Mouse (Mus musculus) limb, embryonic 14.5 days (tissue): ENCODE data around the gene Dbndd2. TPM values are rescaled to one million over a fixed set of nuclear protein-coding genes. Genes with fewer than 3 reads are reported as not detected.
A peak's percentile ranks its signal among the peaks of the same experiment; 100 is the strongest.

Experiments used
- ATAC-seq: fragments of 200-750 bp; cut with Nextera tagmentation; 2 replicates; pipeline ENCODE4 v1.8.0; 2017; ENCODE audit warnings: low read depth, moderate number of reproducible peaks, moderate TSS enrichment; ENCODE audit not compliant: low FRiP score
- DNase-seq: peaks from one replicate; pipeline ENCODE4 v3.0.0-alpha.2; 2015; ENCODE audit warnings: low spot score
- H3K27ac ChIP-seq: fragments of 300-500 bp; sonication (generic); replicated peaks from 2 replicates; pipeline ENCODE4 v1.5.1; 2014; ENCODE audit warnings: low read depth, mild to moderate bottlenecking, low read length, moderate library complexity, mixed read lengths
- H3K27me3 ChIP-seq: fragments of 300-500 bp; sonication (generic); 2 replicates; pipeline ENCODE4 v1.6.1; 2014; ENCODE audit warnings: low read length, mixed read lengths; ENCODE audit not compliant: control insufficient read depth, insufficient read depth
- H3K36me3 ChIP-seq: fragments of 300-500 bp; sonication (generic); 2 replicates; pipeline ENCODE4 v1.6.1; 2014; ENCODE audit warnings: mild to moderate bottlenecking, low read length, moderate library complexity, mixed read lengths; ENCODE audit not compliant: control insufficient read depth, insufficient read depth
- H3K4me1 ChIP-seq: fragments of 300-500 bp; sonication (generic); 2 replicates; pipeline ENCODE4 v1.6.1; 2014; ENCODE audit warnings: antibody characterized with exemption, low read length, mixed read lengths; ENCODE audit not compliant: control insufficient read depth, insufficient read depth
- H3K4me2 ChIP-seq: fragments of 300-500 bp; sonication (generic); replicated peaks from 2 replicates; pipeline ENCODE4 v1.6.1; 2014; ENCODE audit warnings: low read depth, mild to moderate bottlenecking, low read length, moderate library complexity; ENCODE audit not compliant: severe bottlenecking
- H3K4me3 ChIP-seq: fragments of 300-500 bp; sonication (generic); replicated peaks from 2 replicates; pipeline ENCODE4 v1.5.1; 2014; ENCODE audit warnings: low read length
- H3K9ac ChIP-seq: fragments of 300-500 bp; sonication (generic); 2 replicates; pipeline ENCODE4 v1.6.1; 2014; ENCODE audit warnings: mild to moderate bottlenecking, low read depth, low read length, moderate library complexity; ENCODE audit not compliant: severe bottlenecking
- H3K9me3 ChIP-seq: fragments of 300-500 bp; sonication (generic); 2 replicates; pipeline ENCODE4 v1.6.1; 2016; ENCODE audit warnings: low read length; ENCODE audit not compliant: control insufficient read depth
- POLR2A ChIP-seq: fragments of 200-500 bp; IDR thresholded peaks from 2 replicates; pipeline ENCODE4 v1.8.0; 2012; ENCODE audit warnings: inconsistent platforms, mild to moderate bottlenecking, moderate library complexity, borderline replicate concordance; ENCODE audit not compliant: insufficient read depth, insufficient read length; ENCODE audit errors: extremely low read depth
- WGBS: fragments of 180-500 bp; shearing (Covaris S2); extraction: QIAGEN DNeasy Blood & Tissue Kit; methylation state at CpG from one replicate; pipeline ENCODE4 v1.1.7; 2014; 5-methylcytosine and 5-hydroxymethylcytosine counted together
- polyA plus RNA-seq, 2 experiments: library from polyadenylated mRNA; depleted of rRNA in 1 of 2; stranded (reverse) in 1 of 2; unstranded in 1 of 2; fragments of >200 nt; fragmentation: Nextera tagmentation in 1 of 2; extraction: Ambion mirVana in 1 of 2; gene quantifications; 2 replicates each; pipeline versions ENCODE4 v1.2.1 to v1.2.3; 2012 to 2014

Dbndd2 gene
- polyA plus RNA-seq, 2 experiments = 4.4 to 7.7 TPM

DNA sequence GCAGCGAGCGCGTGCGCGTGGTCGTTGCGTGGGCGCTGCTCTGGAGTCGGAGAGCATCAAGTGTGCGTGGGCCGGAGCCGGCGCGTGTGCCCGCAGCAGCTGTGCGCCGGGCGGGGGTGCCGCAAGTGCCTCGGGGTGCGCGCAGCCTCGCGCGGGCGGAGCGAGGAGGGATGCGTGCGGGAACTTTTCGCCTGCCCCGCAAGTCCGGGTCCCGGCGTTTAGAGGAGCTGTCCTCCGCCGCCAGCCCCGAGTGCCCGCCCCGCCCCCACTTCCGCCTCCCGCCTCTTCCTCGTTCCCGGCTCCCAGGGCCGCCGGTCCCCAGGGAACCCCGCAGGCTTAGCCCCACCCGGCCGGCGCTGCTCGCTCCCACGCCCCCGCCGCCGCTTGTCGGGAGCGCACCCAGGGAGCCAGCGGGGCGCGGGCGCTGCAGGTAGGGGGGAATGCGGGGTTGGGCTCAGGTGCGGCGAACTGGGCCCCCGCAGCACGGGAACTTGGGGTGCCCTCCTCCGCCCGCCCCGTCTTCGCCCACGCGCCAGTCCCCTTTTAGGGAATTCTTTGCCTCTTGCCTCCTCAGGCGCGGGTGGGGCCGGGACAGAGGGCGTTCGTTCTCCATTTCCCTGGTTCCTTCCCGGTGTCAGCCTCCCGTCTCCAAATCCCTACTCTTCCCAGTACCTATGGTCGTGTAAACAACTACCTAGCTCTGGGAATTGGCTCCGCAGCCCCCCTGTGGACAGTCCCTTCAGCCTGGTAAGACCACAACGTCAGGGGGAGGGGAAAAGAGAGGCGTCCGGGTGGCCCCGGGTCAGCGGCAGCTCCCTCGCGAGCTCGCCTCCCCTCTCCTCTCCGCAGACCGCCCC lies 580 bp downstream of the Dbndd2 start:
- peak overlapping the region; percentile 71 for H3K4me3 ChIP-seq
- 0% methylated on average over 41 of the region's 90 CpGs for WGBS
- no peaks in the 10 kb centered on the region for H3K36me3 ChIP-seq
- H3K4me1 ChIP-seq = 0 out of 2 replicates have a peak, but pooled peaks cover 5% of the 10 kb centered on the region
- H3K9me3 ChIP-seq = no peaks in the 10 kb centered on the region
- H3K27ac ChIP-seq = no peak overlapping the region
- H3K27me3 ChIP-seq = peaks cover 26% of the 10 kb centered on the region
- H3K4me2 ChIP-seq = peak overlapping the region; percentile 100
- peak; percentile 19; the same call in 1 of the 2 replicates for ATAC-seq
- H3K9ac ChIP-seq = peak overlapping the region; percentile 66
- DNase-seq = no peak
- no peak for TF ChIP-seq POLR2A

- Histone ChIP-seq H3K36me3 (no peaks in the 10 kb centered on the region), H3K4me1 (0 out of 2 replicates have a peak, but pooled peaks cover 5% of the 10 kb centered on the region), H3K4me3 (peak overlapping the region; percentile 71), H3K27me3 (peaks cover 26% of the 10 kb centered on the region), H3K9ac (peak overlapping the region; percentile 66), H3K9me3 (no peaks in the 10 kb centered on the region), H3K4me2 (peak overlapping the region; percentile 100), H3K27ac (no peak overlapping the region)
- no peak for TF ChIP-seq POLR2A
- no peak; the same call in 1 of the 2 replicates for ATAC-seq
- WGBS = 9% methylated on average over 10 of the region's 11 CpGs
- no peak for DNase-seq
Observed at GRCm38 (mm10) chr2:164487115-164487527, 1.2 kb downstream of the Dbndd2 start.

DNA sequence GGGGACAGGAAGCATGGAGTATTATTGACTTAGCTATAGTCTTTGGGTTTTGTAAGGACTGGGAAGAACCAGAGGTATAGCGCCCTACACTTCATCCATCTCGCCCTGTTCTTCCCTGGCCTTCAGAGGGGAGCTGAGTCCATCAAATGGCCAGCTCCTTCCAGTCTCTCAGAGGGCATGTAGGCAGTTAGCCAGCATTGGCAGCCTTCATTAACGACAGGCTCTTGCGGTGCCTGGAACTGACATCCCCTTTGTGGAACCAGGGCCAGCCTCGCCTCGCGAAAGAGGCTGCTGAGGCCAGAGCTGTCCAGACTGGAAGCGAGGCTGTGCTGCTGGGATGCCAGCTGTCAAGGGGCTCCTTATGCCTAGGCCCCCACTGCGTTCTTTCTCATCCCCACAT lies 1.9 kb downstream of the Dbndd2 start:
- ATAC-seq = no peak
- Histone ChIP-seq H3K9me3 (no peaks in the 10 kb centered on the region), H3K4me2 (no peak overlapping the region), H3K4me1 (0 out of 2 replicates have a peak, but pooled peaks cover 5% of the 10 kb centered on the region), H3K9ac (no peak overlapping the region), H3K27me3 (peaks cover 26% of the 10 kb centered on the region), H3K36me3 (no peaks in the 10 kb centered on the region), H3K27ac (no peak overlapping the region), H3K4me3 (no peak overlapping the region)
- no peak for TF ChIP-seq POLR2A
- DNase-seq = no peak
- 61% methylated on average over 9 of the region's 9 CpGs for WGBS

DNA sequence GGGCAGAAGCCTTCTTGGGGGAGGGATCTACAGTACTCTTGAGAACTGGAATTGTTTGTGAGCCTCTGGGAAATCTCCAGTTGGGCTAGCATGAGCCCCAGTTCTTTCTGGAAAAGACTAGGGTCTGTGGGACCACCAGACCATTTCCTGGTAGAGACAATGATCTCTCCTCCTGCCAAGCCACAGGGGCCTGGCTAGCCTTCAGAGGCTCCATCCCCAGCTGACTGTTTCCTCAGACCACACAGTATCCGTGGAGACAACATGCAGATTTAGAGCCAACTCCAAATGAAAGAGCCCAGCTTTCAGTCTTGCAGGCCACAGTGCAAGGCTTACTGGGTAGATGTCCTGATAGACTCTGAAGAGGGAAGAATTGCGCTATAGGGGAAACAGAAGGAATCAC lies 8.2 kb downstream of the Dbndd2 start:
- Histone ChIP-seq H3K4me1 (peaks cover 13% of the 10 kb centered on the region), H3K9ac (no peak overlapping the region), H3K36me3 (no peaks in the 10 kb centered on the region), H3K27ac (no peak overlapping the region), H3K27me3 (no peaks in the 10 kb centered on the region), H3K4me2 (no peak overlapping the region), H3K9me3 (no peaks in the 10 kb centered on the region), H3K4me3 (no peak overlapping the region)
- no peak for TF ChIP-seq POLR2A
- WGBS = 52% methylated on average over 2 of the region's 2 CpGs
- no peak for ATAC-seq
- DNase-seq = no peak

DNA sequence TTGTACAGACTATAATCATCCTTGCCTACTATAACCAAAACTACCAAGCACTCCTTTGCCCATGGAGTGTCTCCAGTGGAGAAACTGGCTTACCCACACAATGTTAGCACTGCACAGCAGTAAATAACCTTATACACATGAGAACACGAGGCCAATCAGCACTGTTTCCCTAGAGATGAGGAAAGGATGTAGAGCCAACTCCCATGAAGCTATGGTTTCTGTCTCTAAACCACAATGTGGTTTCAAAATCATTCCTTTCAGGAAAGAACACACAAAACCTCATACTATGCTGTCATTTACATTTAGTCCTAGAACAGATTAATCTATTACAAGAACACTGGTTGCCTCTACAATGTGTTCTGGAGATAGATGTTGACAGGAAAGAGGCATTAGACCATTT lies 10.4 kb downstream of the Dbndd2 start:
- Histone ChIP-seq H3K27ac (no peak overlapping the region), H3K4me1 (peaks cover 13% of the 10 kb centered on the region), H3K9ac (no peak overlapping the region), H3K4me2 (no peak overlapping the region), H3K9me3 (no peaks in the 10 kb centered on the region), H3K27me3 (no peaks in the 10 kb centered on the region), H3K36me3 (peaks cover 16% of the 10 kb centered on the region), H3K4me3 (0 out of 2 replicates have a peak overlapping the region, but pooled peaks have one; percentile 80)
- DNase-seq (no peak), ATAC-seq (no peak)
- TF ChIP-seq POLR2A = no peak
- WGBS = 63% methylated on average over 1 of the region's 1 CpGs
